Mouse (Mus musculus): Measurements from ENCODE around the gene Mpped1. TPM values are rescaled to one million over a fixed set of nuclear protein-coding genes. Genes with fewer than 3 reads are reported as not detected.

The Mpped1 gene
- polyA plus RNA-seq, 2 experiments, result 8.6 to 9.7 TPM

GRCm38 (mm10) chr15:83883821-83884220, 104.6 kb downstream of the Mpped1 start:
- WGBS, result 89% methylated on average over 8 of the region's 8 CpGs
- DNase-seq (ENCODE audit: low spot score) (no peak), ATAC-seq (ENCODE audit: low FRiP score, low read depth) (no peak)
- no peak overlapping the region for H3K9ac ChIP-seq (ENCODE audit: low read depth, low read length, severe bottlenecking)
- H3K9me3 ChIP-seq (ENCODE audit: control insufficient read depth, low read length), result no peaks in the 10 kb centered on the region
- no peak overlapping the region for H3K27ac ChIP-seq (replicated peaks; ENCODE audit: low read depth, low read length)
- H3K4me2 ChIP-seq (replicated peaks; ENCODE audit: low read depth, low read length, severe bottlenecking), result no peak overlapping the region
- no peak overlapping the region for H3K4me3 ChIP-seq (replicated peaks; ENCODE audit: low read length)
- no peaks in the 10 kb centered on the region for H3K27me3 ChIP-seq (ENCODE audit: control insufficient read depth, insufficient read depth, low read length)
- no peaks in the 10 kb centered on the region for H3K36me3 ChIP-seq (ENCODE audit: control insufficient read depth, insufficient read depth, low read length)
- no peaks in the 10 kb centered on the region for H3K4me1 ChIP-seq (ENCODE audit: control insufficient read depth, insufficient read depth, low read length)
- no peak for TF ChIP-seq POLR2A (IDR thresholded peaks at IDR 0.05; ENCODE audit: borderline replicate concordance, extremely low read depth, insufficient read depth, insufficient read length)

- Histone ChIP-seq H3K27ac (replicated peaks; ENCODE audit: low read depth, low read length) (no peak overlapping the region), H3K36me3 (ENCODE audit: control insufficient read depth, insufficient read depth, low read length) (no peaks in the 10 kb centered on the region), H3K9me3 (ENCODE audit: control insufficient read depth, low read length) (no peaks in the 10 kb centered on the region), H3K4me1 (ENCODE audit: control insufficient read depth, insufficient read depth, low read length) (no peaks in the 10 kb centered on the region), H3K4me3 (replicated peaks; ENCODE audit: low read length) (no peak overlapping the region), H3K4me2 (replicated peaks; ENCODE audit: low read depth, low read length, severe bottlenecking) (no peak overlapping the region), H3K27me3 (ENCODE audit: control insufficient read depth, insufficient read depth, low read length) (no peaks in the 10 kb centered on the region), H3K9ac (ENCODE audit: low read depth, low read length, severe bottlenecking) (no peak overlapping the region)
- no peak for DNase-seq (ENCODE audit: low spot score)
- 90% methylated on average over 9 of the region's 9 CpGs for WGBS
- TF ChIP-seq POLR2A (IDR thresholded peaks at IDR 0.05; ENCODE audit: borderline replicate concordance, extremely low read depth, insufficient read depth, insufficient read length), result no peak
- no peak for ATAC-seq (ENCODE audit: low FRiP score, low read depth)
These were observed 105.0 kb downstream of the Mpped1 start for GRCm38 (mm10) chr15:83884291-83884690.

- no peak for DNase-seq (ENCODE audit: low spot score)
- no peak for TF ChIP-seq POLR2A (IDR thresholded peaks at IDR 0.05; ENCODE audit: borderline replicate concordance, extremely low read depth, insufficient read depth, insufficient read length)
- no peak overlapping the region for H3K4me2 ChIP-seq (replicated peaks; ENCODE audit: low read depth, low read length, severe bottlenecking)
- H3K27ac ChIP-seq (replicated peaks; ENCODE audit: low read depth, low read length), result no peak overlapping the region
- no peak for ATAC-seq (ENCODE audit: low FRiP score, low read depth)
- no peaks in the 10 kb centered on the region for H3K36me3 ChIP-seq (ENCODE audit: control insufficient read depth, insufficient read depth, low read length)
- no peak overlapping the region for H3K9ac ChIP-seq (ENCODE audit: low read depth, low read length, severe bottlenecking)
- H3K4me1 ChIP-seq (ENCODE audit: control insufficient read depth, insufficient read depth, low read length), result no peaks in the 10 kb centered on the region
- H3K9me3 ChIP-seq (ENCODE audit: control insufficient read depth, low read length), result no peaks in the 10 kb centered on the region
- 80% methylated on average over 15 of the region's 15 CpGs for WGBS
- no peaks in the 10 kb centered on the region for H3K27me3 ChIP-seq (ENCODE audit: control insufficient read depth, insufficient read depth, low read length)
- no peak overlapping the region for H3K4me3 ChIP-seq (replicated peaks; ENCODE audit: low read length)
These were observed 113.6 kb downstream of the Mpped1 start for GRCm38 (mm10) chr15:83892871-83893270.

- no peak overlapping the region for H3K4me3 ChIP-seq (replicated peaks; ENCODE audit: low read length)
- H3K36me3 ChIP-seq (ENCODE audit: control insufficient read depth, insufficient read depth, low read length), result no peaks in the 10 kb centered on the region
- H3K27ac ChIP-seq (replicated peaks; ENCODE audit: low read depth, low read length), result no peak overlapping the region
- H3K4me2 ChIP-seq (replicated peaks; ENCODE audit: low read depth, low read length, severe bottlenecking), result no peak overlapping the region
- no peaks in the 10 kb centered on the region for H3K27me3 ChIP-seq (ENCODE audit: control insufficient read depth, insufficient read depth, low read length)
- 74% methylated on average over 7 of the region's 7 CpGs for WGBS
- no peaks in the 10 kb centered on the region for H3K9me3 ChIP-seq (ENCODE audit: control insufficient read depth, low read length)
- DNase-seq (ENCODE audit: low spot score) (no peak), ATAC-seq (ENCODE audit: low FRiP score, low read depth) (no peak)
- H3K9ac ChIP-seq (ENCODE audit: low read depth, low read length, severe bottlenecking), result no peak overlapping the region
- no peak for TF ChIP-seq POLR2A (IDR thresholded peaks at IDR 0.05; ENCODE audit: borderline replicate concordance, extremely low read depth, insufficient read depth, insufficient read length)
- H3K4me1 ChIP-seq (ENCODE audit: control insufficient read depth, insufficient read depth, low read length), result no peaks in the 10 kb centered on the region
These were observed 115.0 kb downstream of the Mpped1 start for GRCm38 (mm10) chr15:83894261-83894660.

- Histone ChIP-seq H3K9me3 (ENCODE audit: control insufficient read depth, low read length) (no peaks in the 10 kb centered on the region), H3K27ac (replicated peaks; ENCODE audit: low read depth, low read length) (no peak overlapping the region), H3K27me3 (ENCODE audit: control insufficient read depth, insufficient read depth, low read length) (no peaks in the 10 kb centered on the region), H3K4me3 (replicated peaks; ENCODE audit: low read length) (no peak overlapping the region), H3K36me3 (ENCODE audit: control insufficient read depth, insufficient read depth, low read length) (no peaks in the 10 kb centered on the region), H3K4me1 (ENCODE audit: control insufficient read depth, insufficient read depth, low read length) (no peaks in the 10 kb centered on the region), H3K4me2 (replicated peaks; ENCODE audit: low read depth, low read length, severe bottlenecking) (no peak overlapping the region), H3K9ac (ENCODE audit: low read depth, low read length, severe bottlenecking) (no peak overlapping the region)
- no peak for TF ChIP-seq POLR2A (IDR thresholded peaks at IDR 0.05; ENCODE audit: borderline replicate concordance, extremely low read depth, insufficient read depth, insufficient read length)
- ATAC-seq (ENCODE audit: low FRiP score, low read depth) (no peak), DNase-seq (ENCODE audit: low spot score) (no peak)
- WGBS, result 49% methylated on average over 9 of the region's 9 CpGs
These were observed 116.7 kb downstream of the Mpped1 start for GRCm38 (mm10) chr15:83896011-83896410.

GRCm38 (mm10) chr15:83897286-83897685, 118.0 kb downstream of the Mpped1 start:
- Histone ChIP-seq H3K4me1 (ENCODE audit: control insufficient read depth, insufficient read depth, low read length) (no peaks in the 10 kb centered on the region), H3K4me2 (replicated peaks; ENCODE audit: low read depth, low read length, severe bottlenecking) (no peak overlapping the region), H3K9ac (ENCODE audit: low read depth, low read length, severe bottlenecking) (no peak overlapping the region), H3K27me3 (ENCODE audit: control insufficient read depth, insufficient read depth, low read length) (no peaks in the 10 kb centered on the region), H3K27ac (replicated peaks; ENCODE audit: low read depth, low read length) (no peak overlapping the region), H3K36me3 (ENCODE audit: control insufficient read depth, insufficient read depth, low read length) (no peaks in the 10 kb centered on the region), H3K4me3 (replicated peaks; ENCODE audit: low read length) (no peak overlapping the region), H3K9me3 (ENCODE audit: control insufficient read depth, low read length) (no peaks in the 10 kb centered on the region)
- ATAC-seq (ENCODE audit: low FRiP score, low read depth) (no peak), DNase-seq (ENCODE audit: low spot score) (no peak)
- 69% methylated on average over 9 of the region's 9 CpGs for WGBS
- no peak for TF ChIP-seq POLR2A (IDR thresholded peaks at IDR 0.05; ENCODE audit: borderline replicate concordance, extremely low read depth, insufficient read depth, insufficient read length)
